Mouse (Mus musculus) cerebellum, adult 11 months (tissue): ENCODE measurements at regions not wholly inside any gene's neighbourhood (a gene's known extent, or its start where the extent isn't known, plus 50 kb on each side); places are given as distances from the start of the nearest gene placed in this dataset.

Source experiments
- DNase-seq: peaks from one replicate; pipeline ENCODE4 v3.0.0; 2022

GRCm38 (mm10) chr1:91685031-91685430 is 116.2 kb upstream of the Twist2 start:
- no peak for DNase-seq

- DNase-seq, result no peak
Observed at GRCm38 (mm10) chr1:91685789-91686188, 115.5 kb upstream of the Twist2 start.

GRCm38 (mm10) chr1:91691601-91692000 is 109.7 kb upstream of the Twist2 start:
- DNase-seq, result no peak

- no peak for DNase-seq
Observed at GRCm38 (mm10) chr1:91692709-91693460, 108.4 kb upstream of the Twist2 start.

- no peak for DNase-seq
Observed at GRCm38 (mm10) chr1:91697053-91697452, 104.2 kb upstream of the Twist2 start.

GRCm38 (mm10) chr1:91701475-91701874 is 99.8 kb upstream of the Twist2 start:
- DNase-seq, result no peak

GRCm38 (mm10) chr1:91702021-91702420 is 99.2 kb upstream of the Twist2 start:
- no peak for DNase-seq

GRCm38 (mm10) chr1:91702737-91703136 is 98.5 kb upstream of the Twist2 start:
- no peak for DNase-seq

GRCm38 (mm10) chr1:91705451-91705850 is 95.8 kb upstream of the Twist2 start:
- no peak for DNase-seq

- peak; percentile 32 for DNase-seq
Observed at GRCm38 (mm10) chr1:91708550-91709243, 92.6 kb upstream of the Twist2 start.

GRCm38 (mm10) chr1:91709244-91709600 is 92.0 kb upstream of the Twist2 start:
- no peak for DNase-seq

- no peak for DNase-seq
Observed at GRCm38 (mm10) chr1:91713131-91713530, 88.1 kb upstream of the Twist2 start.

GRCm38 (mm10) chr1:91714266-91714665 is 87.0 kb upstream of the Twist2 start:
- DNase-seq, result no peak

- DNase-seq, result no peak
Observed at GRCm38 (mm10) chr1:91715341-91715740, 85.9 kb upstream of the Twist2 start.

- no peak for DNase-seq
Observed at GRCm38 (mm10) chr1:91715791-91716190, 85.5 kb upstream of the Twist2 start.

GRCm38 (mm10) chr1:91716836-91717235 is 84.4 kb upstream of the Twist2 start:
- DNase-seq, result no peak

GRCm38 (mm10) chr1:91717961-91718360 is 83.3 kb upstream of the Twist2 start:
- DNase-seq, result no peak

- DNase-seq, result no peak
Observed at GRCm38 (mm10) chr1:91729246-91729645, 72.0 kb upstream of the Twist2 start.

GRCm38 (mm10) chr1:91730281-91730680 is 71.0 kb upstream of the Twist2 start:
- no peak for DNase-seq

GRCm38 (mm10) chr1:91731703-91732102 is 69.6 kb upstream of the Twist2 start:
- no peak for DNase-seq

- DNase-seq, result no peak
Observed at GRCm38 (mm10) chr1:91732461-91732861, 68.8 kb upstream of the Twist2 start.

- no peak for DNase-seq
Observed at GRCm38 (mm10) chr1:91734731-91735130, 66.5 kb upstream of the Twist2 start.

GRCm38 (mm10) chr1:91735436-91735835 is 65.8 kb upstream of the Twist2 start:
- no peak for DNase-seq

- no peak for DNase-seq
Observed at GRCm38 (mm10) chr1:91740661-91741060, 60.6 kb upstream of the Twist2 start.

GRCm38 (mm10) chr1:91742031-91742430 is 59.2 kb upstream of the Twist2 start:
- DNase-seq, result no peak
